Mouse (Mus musculus) inflammation-experienced regulatory T-cells, adult 6 months (primary cell): Measurements from ENCODE around the gene Qars. TPM values are rescaled to one million over a fixed set of nuclear protein-coding genes. Genes with fewer than 3 reads are reported as not detected.

Experiments used
- ATAC-seq: one replicate; pipeline ENCODE4 v1.8.0; 2017
- polyA plus RNA-seq, 3 experiments: library from polyadenylated mRNA; unstranded; fragments of 100-300 nt; shearing (Covaris generic); gene quantifications; one replicate each; pipeline ENCODE4 v1.2.1; 2017

Gene Qars
- polyA plus RNA-seq, 3 experiments from 2014 or later = 123 to 167 (median 155) TPM

- no peak for ATAC-seq
These were observed 19.1 kb upstream of the Qars start for GRCm38 (mm10) chr9:108488403-108488802.

GRCm38 (mm10) chr9:108489215-108489614 lies 18.3 kb upstream of the Qars start:
- no peak for ATAC-seq

GRCm38 (mm10) chr9:108489702-108490558 lies 17.6 kb upstream of the Qars start:
- no peak for ATAC-seq

- ATAC-seq = peak; percentile 94
These were observed 16.8 kb upstream of the Qars start, which contains the start of gene Usp19 for GRCm38 (mm10) chr9:108490559-108491285. Usp19 (plus strand) TSS chr9:108490602.

- ATAC-seq = no peak
These were observed 16.3 kb upstream of the Qars start for GRCm38 (mm10) chr9:108491286-108491580.

- ATAC-seq = no peak
These were observed 15.3 kb upstream of the Qars start for GRCm38 (mm10) chr9:108492043-108492750.

GRCm38 (mm10) chr9:108493246-108493645 lies 14.3 kb upstream of the Qars start:
- no peak for ATAC-seq

- no peak for ATAC-seq
These were observed 13.2 kb upstream of the Qars start for GRCm38 (mm10) chr9:108494146-108494825.

- ATAC-seq = no peak
These were observed 12.6 kb upstream of the Qars start for GRCm38 (mm10) chr9:108494905-108495304.

- ATAC-seq = no peak
These were observed 8.3 kb upstream of the Qars start for GRCm38 (mm10) chr9:108499231-108499630.

GRCm38 (mm10) chr9:108499943-108500342 lies 7.6 kb upstream of the Qars start:
- no peak for ATAC-seq

- no peak for ATAC-seq
These were observed 605 bp upstream of the Qars start for GRCm38 (mm10) chr9:108506901-108507300.

GRCm38 (mm10) chr9:108508776-108509175 lies 1.3 kb downstream of the Qars start:
- ATAC-seq = no peak

GRCm38 (mm10) chr9:108516380-108517251 lies 9.1 kb downstream of the Qars start, which contains the start of gene Qrich1:
Qrich1 (plus strand) TSS chr9:108516806.
- ATAC-seq = peak; percentile 92

- ATAC-seq = peak; percentile 40
These were observed 9.9 kb downstream of the Qars start for GRCm38 (mm10) chr9:108517253-108517930.

GRCm38 (mm10) chr9:108517931-108518332 lies 10.4 kb downstream of the Qars start:
- ATAC-seq = peak; percentile 37

GRCm38 (mm10) chr9:108521604-108522003 lies 14.1 kb downstream of the Qars start:
- no peak for ATAC-seq

GRCm38 (mm10) chr9:108523341-108523740 lies 15.8 kb downstream of the Qars start:
- no peak for ATAC-seq

- no peak for ATAC-seq
These were observed 17.9 kb downstream of the Qars start for GRCm38 (mm10) chr9:108525400-108525799.

- ATAC-seq = no peak
These were observed 23.4 kb downstream of the Qars start for GRCm38 (mm10) chr9:108530954-108531353.

GRCm38 (mm10) chr9:108531496-108531895 lies 24.0 kb downstream of the Qars start:
- no peak for ATAC-seq
